Mouse (Mus musculus): ENCODE measurements around the gene Pbld2.

Gene Pbld2

GRCm38 (mm10) chr10:63023749-63024579 lies at the start of gene Pbld2, which contains the start of gene Hnrnph3:
Gene Pbld2, plus strand, starts transcription at chr10:63024315.
Gene Hnrnph3, minus strand, starts transcription at chr10:63024217.
- DNase-seq, result peak; percentile 95 to 97

GRCm38 (mm10) chr10:62979667-62980038 lies 44.5 kb upstream of the Pbld2 start:
- no peak for DNase-seq

GRCm38 (mm10) chr10:62980039-62980954 lies 43.8 kb upstream of the Pbld2 start, which contains the start of gene Rufy2:
Gene Rufy2, plus strand, starts transcription at chr10:62980223.
- DNase-seq, result peak; percentile 61 to 76

GRCm38 (mm10) chr10:62984072-62984471 lies 40.0 kb upstream of the Pbld2 start:
- peak; percentile 14 to 54 for DNase-seq

- no peak for DNase-seq
Observed at GRCm38 (mm10) chr10:62984495-62984894, 39.6 kb upstream of the Pbld2 start.

GRCm38 (mm10) chr10:62987341-62987740 lies 36.8 kb upstream of the Pbld2 start:
- DNase-seq, result no peak

- no peak for DNase-seq
Observed at GRCm38 (mm10) chr10:62990636-62991035, 33.5 kb upstream of the Pbld2 start.

GRCm38 (mm10) chr10:62993991-62994390 lies 30.1 kb upstream of the Pbld2 start:
- no peak for DNase-seq

GRCm38 (mm10) chr10:63000584-63000983 lies 23.5 kb upstream of the Pbld2 start:
- DNase-seq, result no peak

- DNase-seq, result no peak
Observed at GRCm38 (mm10) chr10:63003252-63003651, 20.9 kb upstream of the Pbld2 start.

GRCm38 (mm10) chr10:63004556-63004955 lies 19.6 kb upstream of the Pbld2 start:
- no peak for DNase-seq

GRCm38 (mm10) chr10:63008193-63008592 lies 15.9 kb upstream of the Pbld2 start:
- DNase-seq, result no peak

- no peak for DNase-seq
Observed at GRCm38 (mm10) chr10:63010268-63010667, 13.8 kb upstream of the Pbld2 start.

- no peak for DNase-seq
Observed at GRCm38 (mm10) chr10:63011556-63011955, 12.6 kb upstream of the Pbld2 start.

GRCm38 (mm10) chr10:63013476-63013875 lies 10.6 kb upstream of the Pbld2 start:
- no peak for DNase-seq

GRCm38 (mm10) chr10:63014168-63014567 lies 9.9 kb upstream of the Pbld2 start:
- no peak for DNase-seq

GRCm38 (mm10) chr10:63019304-63019703 lies 4.8 kb upstream of the Pbld2 start:
- DNase-seq, result no peak

GRCm38 (mm10) chr10:63021702-63022101 lies 2.4 kb upstream of the Pbld2 start:
- DNase-seq, result no peak

- no peak for DNase-seq
Observed at GRCm38 (mm10) chr10:63022541-63023120, 1.5 kb upstream of the Pbld2 start.

- peak; percentile 63 to 68 for DNase-seq
Observed at GRCm38 (mm10) chr10:63023121-63023748, 880 bp upstream of the Pbld2 start.

GRCm38 (mm10) chr10:63024580-63024910 lies 430 bp downstream of the Pbld2 start:
- DNase-seq, result peak; percentile 6 to 36

- DNase-seq, result no peak
Observed at GRCm38 (mm10) chr10:63025016-63025415, 901 bp downstream of the Pbld2 start.

Measured in thymus, adult 18-20 months (tissue).